Mouse (Mus musculus) MEL (cell line): Measurements from ENCODE around the gene Ipmk.

ENCODE experiments used
- CTCF ChIP-seq, 3 experiments: IDR thresholded peaks in 2 of 3; conservative IDR thresholded peaks in 1 of 3; 2 replicates each; pipeline ENCODE4 v1.5.1; 2011 to 2012; ENCODE audit warnings: low read length in 3 of 3, low read depth in 2 of 3, mild to moderate bottlenecking in 2 of 3, improper control_type of control experiment in 1 of 3, inconsistent platforms in 1 of 3, mixed read lengths in 1 of 3, moderate library complexity in 1 of 3; ENCODE audit not compliant: control insufficient read depth in 1 of 3, insufficient read depth in 1 of 3, poor library complexity in 1 of 3, severe bottlenecking in 1 of 3
- MYC ChIP-seq: IDR thresholded peaks from 2 replicates; pipeline ENCODE4 v1.6.1; 2011; ENCODE audit warnings: low read depth, mild to moderate bottlenecking, low read length, improper control_type of control experiment, moderate library complexity

DNA sequence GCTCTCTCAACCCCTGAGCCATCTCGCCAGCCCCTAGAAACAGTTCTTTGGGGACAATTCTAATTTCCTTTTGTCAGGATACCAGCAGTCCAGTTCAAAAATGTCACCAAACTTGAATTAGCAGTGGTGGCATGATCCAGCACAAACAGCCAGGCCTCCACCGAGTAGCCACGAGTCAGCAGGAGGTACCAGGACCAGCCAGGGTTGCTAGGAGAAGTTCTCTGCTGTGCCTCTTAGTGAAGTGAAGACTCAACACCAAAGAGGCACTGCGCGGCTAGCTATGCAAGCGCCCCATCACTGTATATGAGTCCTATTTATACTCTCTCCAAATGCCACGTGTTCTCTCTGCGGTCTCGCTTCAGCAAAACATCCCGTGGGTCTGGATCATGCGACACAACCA, 31.5 kb upstream of the Ipmk start:
- TF ChIP-seq MYC (no peak), CTCF (IDR thresholded peaks at IDR 0.05 in 2 of 3, conservative IDR thresholded peaks at IDR 0.05 in 1 of 3; ENCODE audit: control insufficient read depth in 1 of 3, insufficient read depth in 1 of 3, low read depth in 2 of 3, low read length in 3 of 3, poor library complexity in 1 of 3, severe bottlenecking in 1 of 3) (no peak)
